Mouse (Mus musculus) embryonic fibroblast, embryonic 13.5 days (primary cell): ENCODE data around the gene Krtap19-4. TPM values are rescaled to one million over a fixed set of nuclear protein-coding genes. Genes with fewer than 3 reads are reported as not detected.
A peak's percentile ranks its signal among the peaks of the same experiment; 100 is the strongest.

ENCODE experiments used
- H3K27ac ChIP-seq: 2 replicates; pipeline ENCODE4 v1.5.1; 2012; ENCODE audit warnings: low read length, control low read depth, inconsistent platforms; ENCODE audit not compliant: insufficient read depth
- H3K4me1 ChIP-seq: 2 replicates; pipeline ENCODE4 v1.6.1; 2011; ENCODE audit warnings: low read length; ENCODE audit not compliant: control insufficient read depth, insufficient read depth
- H3K4me3 ChIP-seq: 2 replicates; pipeline ENCODE4 v1.5.1; 2011; ENCODE audit warnings: mild to moderate bottlenecking, control low read depth, low read length; ENCODE audit not compliant: insufficient read depth
- CTCF ChIP-seq: IDR thresholded peaks from 2 replicates; pipeline ENCODE4 v1.5.1; 2011; ENCODE audit warnings: mild to moderate bottlenecking, control low read depth, low read length, moderate library complexity, borderline replicate concordance; ENCODE audit not compliant: insufficient read depth
- POLR2A ChIP-seq: IDR thresholded peaks from 2 replicates; pipeline ENCODE4 v1.6.1; 2011; ENCODE audit warnings: low read depth, mild to moderate bottlenecking, control low read depth, low read length, moderate library complexity
- polyA plus RNA-seq: library from polyadenylated mRNA; stranded (reverse); fragments of >200 nt; gene quantifications from 2 replicates; pipeline ENCODE4 v1.2.4, GENCODE M21; 2011; ENCODE audit warnings: low read depth; ENCODE audit not compliant: missing spikeins, insufficient read length

The Krtap19-4 gene
- polyA plus RNA-seq = not detected in 2 replicates

- no peak within 1 kb of the TSS for H3K4me3 ChIP-seq
- no peak within 1 kb of the TSS for H3K27ac ChIP-seq
- no peaks in the 10 kb centered on the region for H3K4me1 ChIP-seq
- no peak for TF ChIP-seq CTCF
- TF ChIP-seq POLR2A = no peak
These were observed at the start of gene Krtap19-4 for GRCm38 (mm10) chr16:88884989-88885388. TSS of gene Krtap19-4 (minus strand) at chr16:88885089.

- H3K4me3 ChIP-seq = no peak within 1 kb of the TSS
- no peak within 1 kb of the TSS for H3K27ac ChIP-seq
- TF ChIP-seq CTCF = no peak
- TF ChIP-seq POLR2A = no peak
- no peaks in the 10 kb centered on the region for H3K4me1 ChIP-seq
These were observed 47.3 kb upstream of the Krtap19-4 start, which contains the start of gene Krtap19-9b for GRCm38 (mm10) chr16:88932165-88932564. TSS of gene Krtap19-9b (minus strand) at chr16:88932265.

- no peaks in the 10 kb centered on the region for H3K4me1 ChIP-seq
- no peak for TF ChIP-seq CTCF
- TF ChIP-seq POLR2A = no peak
- H3K4me3 ChIP-seq = no peak within 1 kb of the TSS
- no peak within 1 kb of the TSS for H3K27ac ChIP-seq
These were observed 11.5 kb upstream of the Krtap19-4 start, which contains the start of gene Krtap19-5 for GRCm38 (mm10) chr16:88896357-88896756. TSS of gene Krtap19-5 (minus strand) at chr16:88896457.

GRCm38 (mm10) chr16:88886870-88887269 lies 2.0 kb upstream of the Krtap19-4 start:
- no peak overlapping the region for H3K27ac ChIP-seq
- TF ChIP-seq CTCF = no peak
- H3K4me3 ChIP-seq = no peak overlapping the region
- H3K4me1 ChIP-seq = no peaks in the 10 kb centered on the region

- Histone ChIP-seq H3K4me3 (no peak within 1 kb of the TSS), H3K4me1 (no peaks in the 10 kb centered on the region), H3K27ac (no peak within 1 kb of the TSS)
- TF ChIP-seq CTCF = no peak
- no peak for TF ChIP-seq POLR2A
These were observed 7.0 kb downstream of the Krtap19-4 start, which contains the start of gene Krtap19-3 for GRCm38 (mm10) chr16:88877938-88878337. TSS of gene Krtap19-3 (minus strand) at chr16:88878038.

GRCm38 (mm10) chr16:88874169-88874568 lies 10.7 kb downstream of the Krtap19-4 start, which contains the start of gene Krtap19-2:
TSS of gene Krtap19-2 (minus strand) at chr16:88874269.
- TF ChIP-seq CTCF (no peak), POLR2A (no peak)
- no peak within 1 kb of the TSS for H3K4me3 ChIP-seq
- no peak within 1 kb of the TSS for H3K27ac ChIP-seq
- no peaks in the 10 kb centered on the region for H3K4me1 ChIP-seq

GRCm38 (mm10) chr16:88869311-88869710 lies 15.6 kb downstream of the Krtap19-4 start, which contains the start of gene Krtap19-1:
TSS of gene Krtap19-1 (minus strand) at chr16:88869411.
- Histone ChIP-seq H3K4me3 (no peak within 1 kb of the TSS), H3K27ac (no peak within 1 kb of the TSS), H3K4me1 (no peaks in the 10 kb centered on the region)
- TF ChIP-seq POLR2A (no peak), CTCF (no peak)

- no peak for TF ChIP-seq POLR2A
- no peak for TF ChIP-seq CTCF
- Histone ChIP-seq H3K4me3 (no peak overlapping the region), H3K27ac (no peak overlapping the region), H3K4me1 (no peaks in the 10 kb centered on the region)
These were observed 19.9 kb downstream of the Krtap19-4 start for GRCm38 (mm10) chr16:88864887-88865407.

- Histone ChIP-seq H3K27ac (no peak overlapping the region), H3K4me1 (no peaks in the 10 kb centered on the region), H3K4me3 (no peak overlapping the region)
- TF ChIP-seq POLR2A (no peak), CTCF (peak; percentile 26; the same call in 1 of the 2 replicates)
These were observed 33.4 kb downstream of the Krtap19-4 start for GRCm38 (mm10) chr16:88851450-88851849.

- H3K4me3 ChIP-seq = no peak overlapping the region
- TF ChIP-seq POLR2A = no peak
- no peak for TF ChIP-seq CTCF
- H3K4me1 ChIP-seq = no peaks in the 10 kb centered on the region
- H3K27ac ChIP-seq = no peak overlapping the region
These were observed 36.3 kb downstream of the Krtap19-4 start for GRCm38 (mm10) chr16:88848558-88848957.

DNA sequence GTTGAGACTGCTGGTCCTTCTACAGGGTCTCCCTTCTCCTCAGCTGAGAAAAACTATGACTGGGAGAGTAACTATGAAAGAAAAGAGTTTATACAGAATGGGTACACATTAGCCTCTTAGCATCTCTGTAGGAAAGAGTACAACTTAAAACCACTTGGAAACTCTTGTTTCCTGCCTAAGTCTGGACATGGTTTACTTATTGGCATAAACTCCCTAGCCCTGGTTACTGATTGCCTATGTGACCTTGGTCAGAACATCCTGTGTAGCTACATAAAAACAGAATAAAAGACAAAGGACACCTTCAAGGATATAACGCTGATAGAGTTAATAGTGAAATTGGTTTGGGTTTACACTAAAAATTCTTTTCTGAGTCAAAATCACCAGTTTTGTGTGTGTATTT lies 37.5 kb downstream of the Krtap19-4 start:
- Histone ChIP-seq H3K27ac (no peak overlapping the region), H3K4me1 (no peaks in the 10 kb centered on the region), H3K4me3 (no peak overlapping the region)
- no peak for TF ChIP-seq POLR2A
- no peak for TF ChIP-seq CTCF

Other genes with a start within 250 kb of the Krtap19-4 start
- gene Krtap26-1, start 237.3 kb downstream of the Krtap19-4 start, polyA plus RNA-seq = not detected in 2 replicates
- gene Krtap27-1, start 213.4 kb downstream of the Krtap19-4 start, polyA plus RNA-seq = not detected in 2 replicates
- gene 2310061N02Rik, start 177.1 kb downstream of the Krtap19-4 start, polyA plus RNA-seq = not detected in 2 replicates
- not detected in 2 replicates for gene Krtap13-1, start 156.2 kb downstream of the Krtap19-4 start, polyA plus RNA-seq
- not detected in 2 replicates for gene Krtap13, start 133.5 kb downstream of the Krtap19-4 start, polyA plus RNA-seq
- not detected in 2 replicates for gene 2310034C09Rik, start 126.2 kb downstream of the Krtap19-4 start, polyA plus RNA-seq
- gene 2310057N15Rik, start 110.9 kb downstream of the Krtap19-4 start, polyA plus RNA-seq = not detected in 2 replicates
- gene Gm5965, start 107.2 kb downstream of the Krtap19-4 start, polyA plus RNA-seq = not detected in 2 replicates
- gene Gm20741, start 72.9 kb downstream of the Krtap19-4 start, polyA plus RNA-seq = not detected in 2 replicates
- not detected in 2 replicates for gene Krtap15, start 64.9 kb downstream of the Krtap19-4 start, polyA plus RNA-seq
- not detected in 2 replicates for gene Krtap14, start 58.9 kb downstream of the Krtap19-4 start, polyA plus RNA-seq
- not detected in 2 replicates for gene Krtap19-1, start 15.7 kb downstream of the Krtap19-4 start, polyA plus RNA-seq
- not detected in 2 replicates for gene Krtap19-2, start 10.8 kb downstream of the Krtap19-4 start, polyA plus RNA-seq
- gene Krtap19-3, start 7.1 kb downstream of the Krtap19-4 start, polyA plus RNA-seq = not detected in 2 replicates
- gene Krtap19-5, start 11.4 kb upstream of the Krtap19-4 start, polyA plus RNA-seq = not detected in 2 replicates
- not detected in 2 replicates for gene Krtap19-9b, start 47.2 kb upstream of the Krtap19-4 start, polyA plus RNA-seq
- gene Krtap16-3, start 77.8 kb upstream of the Krtap19-4 start, polyA plus RNA-seq = not detected in 2 replicates
- gene Krtap22-2, start 125.7 kb upstream of the Krtap19-4 start, polyA plus RNA-seq = not detected in 2 replicates
- gene Gm10229, start 130.2 kb upstream of the Krtap19-4 start, polyA plus RNA-seq = not detected in 2 replicates
- not detected in 2 replicates for gene Krtap6-1, start 146.6 kb upstream of the Krtap19-4 start, polyA plus RNA-seq
- gene Gm10228, start 156.4 kb upstream of the Krtap19-4 start, polyA plus RNA-seq = not detected in 2 replicates
- not detected in 2 replicates for gene Krtap6-5, start 162.8 kb upstream of the Krtap19-4 start, polyA plus RNA-seq
- not detected in 2 replicates for gene 1110025L11Rik, start 178.9 kb upstream of the Krtap19-4 start, polyA plus RNA-seq
- not detected in 2 replicates for gene Krtap6-3, start 198.9 kb upstream of the Krtap19-4 start, polyA plus RNA-seq